Mouse (Mus musculus) hindbrain, embryonic 12.5 days (tissue): ENCODE data around the gene Tfcp2. TPM values are rescaled to one million over a fixed set of nuclear protein-coding genes. Genes with fewer than 3 reads are reported as not detected.
A peak's percentile ranks its signal among the peaks of the same experiment; 100 is the strongest.

Experiments used
- ATAC-seq: fragments of 200-750 bp; cut with Nextera tagmentation; 2 replicates; pipeline ENCODE4 v1.8.0; 2017; ENCODE audit warnings: moderate TSS enrichment; ENCODE audit not compliant: low FRiP score
- H3K27ac ChIP-seq: fragments of 300-500 bp; sonication (generic); 2 replicates; pipeline ENCODE4 v1.5.1; 2016; ENCODE audit warnings: mild to moderate bottlenecking
- H3K27me3 ChIP-seq: fragments of 300-500 bp; sonication (generic); 2 replicates; pipeline ENCODE4 v1.6.1; 2016; ENCODE audit warnings: mild to moderate bottlenecking
- H3K36me3 ChIP-seq: fragments of 300-500 bp; sonication (generic); 2 replicates; pipeline ENCODE4 v1.6.1; 2016; ENCODE audit warnings: mild to moderate bottlenecking
- H3K4me1 ChIP-seq: fragments of 300-500 bp; sonication (generic); 2 replicates; pipeline ENCODE4 v1.6.1; 2016
- H3K4me2 ChIP-seq: fragments of 300-500 bp; sonication (generic); replicated peaks from 2 replicates; pipeline ENCODE4 v1.6.1; 2016; ENCODE audit warnings: mild to moderate bottlenecking
- H3K4me3 ChIP-seq: fragments of 300-500 bp; sonication (generic); 2 replicates; pipeline ENCODE4 v1.5.1; 2016; ENCODE audit warnings: mild to moderate bottlenecking
- H3K9ac ChIP-seq: fragments of 300-500 bp; sonication (generic); 2 replicates; pipeline ENCODE4 v1.6.1; 2016; ENCODE audit warnings: mild to moderate bottlenecking, moderate library complexity
- H3K9me3 ChIP-seq: fragments of 300-500 bp; sonication (generic); replicated peaks from 2 replicates; pipeline ENCODE4 v1.6.1; 2016; ENCODE audit warnings: mild to moderate bottlenecking
- WGBS: fragments of 180-500 bp; shearing (Covaris S2); methylation state at CpG from one replicate; pipeline ENCODE4 v1.1.7; 2016; 5-methylcytosine and 5-hydroxymethylcytosine counted together
- polyA plus RNA-seq: library from polyadenylated mRNA; unstranded; fragments of >200 nt; fragmentation: Nextera tagmentation; extraction: Ambion mirVana; gene quantifications from 2 replicates; pipeline ENCODE4 v1.2.1, GENCODE M21; 2016

Gene Tfcp2
- polyA plus RNA-seq = 42.9 and 50.8 TPM in 2 replicates

GRCm38 (mm10) chr15:100551326-100552307, at the start of gene Tfcp2:
Gene Tfcp2, minus strand, starts transcription at chr15:100552008.
- Histone ChIP-seq H3K4me1 (peaks cover 11% of the 10 kb centered on the region), H3K27me3 (no peaks in the 10 kb centered on the region), H3K4me3 (peak within 1 kb of the TSS; percentile 75), H3K27ac (peak within 1 kb of the TSS; percentile 90), H3K9ac (peak within 1 kb of the TSS; percentile 87), H3K4me2 (peak within 1 kb of the TSS; percentile 74), H3K36me3 (peaks cover 13% of the 10 kb centered on the region), H3K9me3 (no peaks in the 10 kb centered on the region)
- ATAC-seq = peak; percentile 100
- WGBS = under 1% methylated on average over 82 of the region's 84 CpGs

- H3K4me2 ChIP-seq = peak overlapping the region; percentile 83
- ATAC-seq = no peak
- peak overlapping the region; percentile 89 for H3K4me3 ChIP-seq
- H3K27ac ChIP-seq = no peak overlapping the region
- no peaks in the 10 kb centered on the region for H3K9me3 ChIP-seq
- H3K27me3 ChIP-seq = peaks cover 25% of the 10 kb centered on the region
- H3K9ac ChIP-seq = no peak overlapping the region
- H3K4me1 ChIP-seq = peaks cover 23% of the 10 kb centered on the region
- 12% methylated on average over 21 of the region's 21 CpGs for WGBS
- H3K36me3 ChIP-seq = no peaks in the 10 kb centered on the region
These were observed 49.0 kb upstream of the Tfcp2 start for GRCm38 (mm10) chr15:100600696-100601272.

DNA sequence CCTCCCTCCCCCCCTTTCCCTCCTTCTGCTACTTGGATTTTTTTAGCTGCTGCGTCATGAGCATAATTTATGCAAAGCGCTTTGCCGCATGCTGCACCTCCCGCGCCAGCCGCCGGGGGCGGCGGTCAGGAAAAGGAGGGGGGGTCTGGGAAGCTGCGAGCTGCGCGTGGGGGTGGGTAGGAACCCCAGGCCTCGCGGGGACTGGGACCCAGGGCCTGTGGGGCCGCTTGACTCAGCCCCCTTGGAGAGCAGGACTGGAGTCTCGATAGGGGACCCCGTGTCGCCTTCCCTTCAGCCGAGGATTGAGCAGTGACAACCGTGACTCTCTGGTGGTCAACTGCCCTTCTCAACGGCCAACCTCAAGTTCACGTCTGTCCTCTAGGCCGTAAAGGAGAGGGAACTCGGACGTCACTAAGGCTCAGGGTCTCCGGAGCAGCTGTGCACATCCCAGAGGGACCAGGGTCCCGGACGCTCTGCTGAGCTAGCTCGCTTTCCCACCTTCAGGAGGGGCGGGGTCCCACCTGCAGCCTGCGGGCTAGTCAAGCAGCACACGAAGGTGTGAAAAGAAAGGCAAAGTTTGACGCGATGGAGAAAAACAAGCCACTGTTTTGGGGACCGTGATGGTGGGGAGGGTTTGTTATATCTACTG, 48.4 kb upstream of the Tfcp2 start:
- peak; percentile 77 for ATAC-seq
- peak overlapping the region; percentile 90 for H3K27ac ChIP-seq
- H3K9ac ChIP-seq = peak overlapping the region; percentile 98
- H3K9me3 ChIP-seq = no peaks in the 10 kb centered on the region
- H3K4me3 ChIP-seq = peak overlapping the region; percentile 89
- under 1% methylated on average over 27 of the region's 35 CpGs for WGBS
- H3K4me1 ChIP-seq = peaks cover 20% of the 10 kb centered on the region
- no peaks in the 10 kb centered on the region for H3K36me3 ChIP-seq
- peak overlapping the region; percentile 83 for H3K4me2 ChIP-seq
- peaks cover 25% of the 10 kb centered on the region for H3K27me3 ChIP-seq

- peak; percentile 80 for ATAC-seq
- peaks cover 25% of the 10 kb centered on the region for H3K27me3 ChIP-seq
- no peaks in the 10 kb centered on the region for H3K9me3 ChIP-seq
- peaks cover 13% of the 10 kb centered on the region for H3K4me1 ChIP-seq
- H3K36me3 ChIP-seq = no peaks in the 10 kb centered on the region
- H3K4me3 ChIP-seq = peak within 1 kb of the TSS; percentile 89
- WGBS = under 1% methylated on average over 57 of the region's 76 CpGs
- peak within 1 kb of the TSS; percentile 83 for H3K4me2 ChIP-seq
- H3K9ac ChIP-seq = peak within 1 kb of the TSS; percentile 98
- peak within 1 kb of the TSS; percentile 90 for H3K27ac ChIP-seq
These were observed 47.7 kb upstream of the Tfcp2 start, which contains the start of gene Pou6f1 for GRCm38 (mm10) chr15:100599276-100600046. Gene Pou6f1, minus strand, starts transcription at chr15:100599984.

DNA sequence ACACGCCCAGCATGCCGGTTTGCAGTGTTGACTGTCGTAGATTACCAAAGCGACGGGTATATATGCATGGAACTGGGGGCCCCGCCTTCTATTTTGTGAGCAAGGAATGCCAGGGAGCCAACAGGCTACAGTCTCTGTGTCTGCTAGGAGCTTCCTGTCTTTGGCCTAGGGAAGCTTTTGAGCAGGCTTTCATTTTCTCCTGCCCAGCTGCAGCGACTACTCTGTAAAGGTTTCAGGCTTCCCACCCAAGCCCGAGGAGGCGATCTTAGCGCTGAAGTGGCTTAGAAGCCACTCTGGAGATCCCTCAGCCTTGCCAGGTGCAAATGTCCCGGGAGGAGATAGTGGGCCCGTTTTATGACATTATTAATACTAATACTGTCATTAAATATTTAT, 47.1 kb upstream of the Tfcp2 start:
- Histone ChIP-seq H3K27me3 (peaks cover 25% of the 10 kb centered on the region), H3K9me3 (no peaks in the 10 kb centered on the region), H3K4me3 (peak overlapping the region; percentile 89), H3K4me2 (peak overlapping the region; percentile 83), H3K9ac (peak overlapping the region; percentile 98), H3K36me3 (no peaks in the 10 kb centered on the region), H3K4me1 (peaks cover 9% of the 10 kb centered on the region; the same call in 1 of the 2 replicates), H3K27ac (peak overlapping the region; percentile 90)
- 2% methylated on average over 12 of the region's 12 CpGs for WGBS
- peak; percentile 38 for ATAC-seq

DNA sequence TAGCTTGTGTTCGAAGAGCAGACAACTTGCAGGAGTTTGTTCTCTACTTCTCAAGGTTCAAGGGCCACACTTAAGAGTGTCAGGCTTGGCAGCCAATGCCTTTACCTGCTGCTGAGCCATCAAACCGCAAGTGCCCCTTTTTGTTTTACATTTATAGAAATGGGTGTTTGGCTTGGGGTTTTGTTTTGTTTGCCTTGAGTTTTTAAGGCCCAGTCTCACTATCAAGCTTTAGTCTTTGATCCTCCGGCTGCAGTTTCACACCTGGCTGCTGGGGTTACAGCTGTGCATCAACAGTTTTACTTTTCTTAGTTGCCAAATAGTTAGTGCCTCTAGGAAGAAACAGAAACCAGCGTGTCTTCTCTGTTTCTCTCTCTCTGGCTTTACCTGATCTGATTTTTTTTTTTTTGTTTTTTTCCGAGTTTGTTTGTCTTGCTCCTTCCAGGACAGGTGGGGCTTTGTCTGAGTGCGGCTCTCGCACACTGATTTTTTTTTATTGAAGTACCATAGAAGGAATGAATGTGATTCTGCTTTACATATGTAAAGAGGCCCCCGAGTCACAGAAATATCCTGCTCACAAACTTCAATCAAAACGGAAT, 46.6 kb upstream of the Tfcp2 start:
- Histone ChIP-seq H3K27ac (no peak overlapping the region), H3K4me2 (peak overlapping the region; percentile 83), H3K9ac (peak overlapping the region; percentile 98), H3K36me3 (no peaks in the 10 kb centered on the region), H3K4me1 (peaks cover 9% of the 10 kb centered on the region; the same call in 1 of the 2 replicates), H3K27me3 (peaks cover 20% of the 10 kb centered on the region), H3K9me3 (no peaks in the 10 kb centered on the region), H3K4me3 (peak overlapping the region; percentile 89)
- WGBS = 26% methylated on average over 9 of the region's 9 CpGs
- no peak for ATAC-seq

GRCm38 (mm10) chr15:100592817-100593216, 41.0 kb upstream of the Tfcp2 start:
- H3K9me3 ChIP-seq = no peaks in the 10 kb centered on the region
- no peak for ATAC-seq
- peaks cover 23% of the 10 kb centered on the region for H3K36me3 ChIP-seq
- H3K4me2 ChIP-seq = no peak overlapping the region
- no peak overlapping the region for H3K27ac ChIP-seq
- 79% methylated on average over 6 of the region's 6 CpGs for WGBS
- no peaks in the 10 kb centered on the region for H3K4me1 ChIP-seq
- no peak overlapping the region for H3K4me3 ChIP-seq
- H3K27me3 ChIP-seq = no peaks in the 10 kb centered on the region; the same call in 1 of the 2 replicates
- no peak overlapping the region for H3K9ac ChIP-seq

DNA sequence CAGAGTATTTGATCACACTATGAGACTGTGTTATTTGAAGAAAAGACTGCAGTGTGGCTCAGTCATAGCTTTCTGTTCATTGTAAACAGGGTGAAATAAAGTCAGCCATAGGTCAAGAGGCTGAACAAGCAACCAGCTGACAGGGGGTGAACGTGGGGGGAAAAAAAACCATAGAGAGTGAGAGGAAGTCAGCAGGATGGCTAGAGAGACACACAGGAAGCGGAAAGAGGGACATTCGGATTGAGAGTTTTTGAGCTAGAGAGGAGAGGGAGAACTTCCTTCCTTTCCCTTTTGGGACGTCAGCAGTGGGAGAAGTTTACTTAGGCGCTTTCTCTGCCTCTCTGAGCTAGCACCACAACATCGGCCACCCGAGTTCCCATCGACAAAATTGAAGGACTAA, 38.6 kb upstream of the Tfcp2 start:
- no peak for ATAC-seq
- Histone ChIP-seq H3K4me2 (no peak overlapping the region), H3K9ac (no peak overlapping the region), H3K4me1 (no peaks in the 10 kb centered on the region), H3K9me3 (no peaks in the 10 kb centered on the region), H3K36me3 (peaks cover 46% of the 10 kb centered on the region), H3K27me3 (no peaks in the 10 kb centered on the region; the same call in 1 of the 2 replicates), H3K4me3 (no peak overlapping the region), H3K27ac (no peak overlapping the region)
- WGBS = 71% methylated on average over 8 of the region's 8 CpGs

DNA sequence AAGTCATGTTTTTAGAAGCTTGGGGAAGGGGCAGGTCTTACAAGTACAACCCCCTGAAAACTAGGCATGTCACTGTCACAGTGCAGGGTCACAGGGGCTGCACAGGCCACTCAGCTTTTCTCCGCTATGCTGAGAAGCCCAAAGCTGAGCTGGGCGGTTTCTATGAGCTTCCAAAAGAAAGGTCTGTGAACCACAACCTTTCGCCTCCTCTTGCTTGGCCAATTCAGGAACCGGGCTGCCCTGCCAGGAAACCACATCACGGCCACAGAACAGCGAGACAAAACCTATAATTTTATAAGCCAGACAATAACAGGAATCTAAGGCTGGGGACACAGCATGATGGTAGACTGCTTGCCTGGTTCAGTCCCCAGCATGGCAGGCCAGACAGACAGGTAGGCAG, 36.5 kb upstream of the Tfcp2 start:
- H3K4me1 ChIP-seq = no peaks in the 10 kb centered on the region
- no peak overlapping the region for H3K4me3 ChIP-seq
- no peaks in the 10 kb centered on the region; the same call in 1 of the 2 replicates for H3K27me3 ChIP-seq
- no peak overlapping the region for H3K9ac ChIP-seq
- no peaks in the 10 kb centered on the region for H3K9me3 ChIP-seq
- H3K4me2 ChIP-seq = no peak overlapping the region
- 78% methylated on average over 6 of the region's 6 CpGs for WGBS
- no peak overlapping the region for H3K27ac ChIP-seq
- H3K36me3 ChIP-seq = peaks cover 55% of the 10 kb centered on the region
- ATAC-seq = no peak

- Histone ChIP-seq H3K27ac (no peak overlapping the region), H3K27me3 (no peaks in the 10 kb centered on the region; the same call in 1 of the 2 replicates), H3K9ac (no peak overlapping the region), H3K9me3 (no peaks in the 10 kb centered on the region), H3K4me2 (no peak overlapping the region), H3K4me3 (no peak overlapping the region), H3K36me3 (peaks cover 66% of the 10 kb centered on the region), H3K4me1 (no peaks in the 10 kb centered on the region)
- WGBS = 80% methylated on average over 4 of the region's 4 CpGs
- ATAC-seq = no peak
These were observed 35.4 kb upstream of the Tfcp2 start for GRCm38 (mm10) chr15:100587166-100587565.

- Histone ChIP-seq H3K4me1 (no peaks in the 10 kb centered on the region), H3K9ac (0 out of 2 replicates have a peak overlapping the region, but pooled peaks have one; percentile 13), H3K36me3 (peaks cover 67% of the 10 kb centered on the region), H3K9me3 (no peaks in the 10 kb centered on the region), H3K27me3 (no peaks in the 10 kb centered on the region; the same call in 1 of the 2 replicates), H3K27ac (no peak overlapping the region), H3K4me2 (no peak overlapping the region), H3K4me3 (no peak overlapping the region)
- WGBS = 94% methylated on average over 16 of the region's 16 CpGs
- ATAC-seq = no peak
These were observed 34.1 kb upstream of the Tfcp2 start for GRCm38 (mm10) chr15:100585931-100586330.
